Comparison of ENCODE assay signal across 7 mouse cellular contexts in genomic region chr9:57158506-57158905, GRCm38 (mm10). TPM values are rescaled to one million over a fixed set of nuclear protein-coding genes. Genes with fewer than 3 reads are reported as not detected.
DNase-seq lines count a peak whose midpoint lies in the region; ATAC-seq and TF ChIP-seq lines count a peak whose summit lies in the region.

No protein-coding gene starts in this region.

- peaks cover 9% of the 10 kb centered on the region; the same call in 1 of the 2 replicates for H3K4me1 ChIP-seq in lung, postnatal 0 days (ENCODE audit: insufficient read depth, low read depth, low read length)
- H3K4me1 ChIP-seq in forebrain, embryonic 12.5 days, result peaks cover 22% of the 10 kb centered on the region
- peaks cover 17% of the 10 kb centered on the region for H3K4me1 ChIP-seq in limb, embryonic 13.5 days
- peaks cover 7% of the 10 kb centered on the region for H3K4me1 ChIP-seq in stomach, embryonic 15.5 days

- peak overlapping the region; percentile 62 for H3K4me3 ChIP-seq in lung, postnatal 0 days (ENCODE audit: low read depth, low read length)
- H3K4me3 ChIP-seq in forebrain, embryonic 12.5 days (replicated peaks), result peak overlapping the region; percentile 82
- peak overlapping the region; percentile 82 for H3K4me3 ChIP-seq in limb, embryonic 13.5 days
- peak overlapping the region; percentile 63 for H3K4me3 ChIP-seq in stomach, embryonic 15.5 days (replicated peaks)

- H3K9ac ChIP-seq in lung, postnatal 0 days (replicated peaks; ENCODE audit: low read depth), result no peak overlapping the region; the same call in 1 of the 2 replicates
- peak overlapping the region; percentile 76; the same call in 1 of the 2 replicates for H3K9ac ChIP-seq in forebrain, embryonic 12.5 days
- peak overlapping the region; percentile 76 for H3K9ac ChIP-seq in limb, embryonic 13.5 days
- no peak overlapping the region for H3K9ac ChIP-seq in stomach, embryonic 15.5 days

- no peaks in the 10 kb centered on the region for H3K9me3 ChIP-seq in lung, postnatal 0 days (ENCODE audit: low read length)
- no peaks in the 10 kb centered on the region for H3K9me3 ChIP-seq in forebrain, embryonic 12.5 days
- H3K9me3 ChIP-seq in limb, embryonic 13.5 days, result no peaks in the 10 kb centered on the region
- no peaks in the 10 kb centered on the region for H3K9me3 ChIP-seq in stomach, embryonic 15.5 days

- no peak; the same call in 1 of the 2 replicates for TF ChIP-seq EP300 in lung, postnatal 0 days (IDR thresholded peaks at IDR 0.05)

- H3K27ac ChIP-seq in lung, postnatal 0 days (ENCODE audit: low read length), result no peak overlapping the region
- peak overlapping the region; percentile 42; the same call in 1 of the 2 replicates for H3K27ac ChIP-seq in forebrain, embryonic 12.5 days
- no peak overlapping the region for H3K27ac ChIP-seq in limb, embryonic 13.5 days
- H3K27ac ChIP-seq in stomach, embryonic 15.5 days, result no peak overlapping the region

- 39% methylated on average over 11 of the region's 11 CpGs for WGBS in lung, postnatal 0 days
- 36% methylated on average over 11 of the region's 11 CpGs for WGBS in forebrain, embryonic 12.5 days
- WGBS in limb, embryonic 13.5 days, result 36% methylated on average over 11 of the region's 11 CpGs
- 36% methylated on average over 11 of the region's 11 CpGs for WGBS in stomach, embryonic 15.5 days

- no peak for DNase-seq in lung, postnatal 0 days (ENCODE audit: low spot score)
- no peak for DNase-seq in lung, postnatal 36 days
- DNase-seq in gastrocnemius, postnatal 4 days (ENCODE audit: low spot score in 2 of 2), result no peak

- no peak for TF ChIP-seq CTCF in lung, postnatal 0 days (IDR thresholded peaks at IDR 0.05)

- no peaks in the 10 kb centered on the region for H3K36me3 ChIP-seq in lung, postnatal 0 days (ENCODE audit: insufficient read depth, low read length)
- peaks cover 10% of the 10 kb centered on the region for H3K36me3 ChIP-seq in forebrain, embryonic 12.5 days (replicated peaks)
- H3K36me3 ChIP-seq in limb, embryonic 13.5 days, result peaks cover 16% of the 10 kb centered on the region
- peaks cover 6% of the 10 kb centered on the region; the same call in 1 of the 2 replicates for H3K36me3 ChIP-seq in stomach, embryonic 15.5 days

- peak overlapping the region; percentile 98 for H3K4me2 ChIP-seq in lung, postnatal 0 days (replicated peaks; ENCODE audit: low read depth, low read length)
- peak overlapping the region; percentile 97 for H3K4me2 ChIP-seq in forebrain, embryonic 12.5 days
- peak overlapping the region; percentile 96 for H3K4me2 ChIP-seq in limb, embryonic 13.5 days (replicated peaks)
- H3K4me2 ChIP-seq in stomach, embryonic 15.5 days, result peak overlapping the region; percentile 82

- H3K27me3 ChIP-seq in lung, postnatal 0 days (replicated peaks; ENCODE audit: insufficient read depth, low read length), result no peaks in the 10 kb centered on the region
- peaks cover 6% of the 10 kb centered on the region for H3K27me3 ChIP-seq in forebrain, embryonic 12.5 days
- no peaks in the 10 kb centered on the region for H3K27me3 ChIP-seq in limb, embryonic 13.5 days
- H3K27me3 ChIP-seq in stomach, embryonic 15.5 days (replicated peaks), result no peaks in the 10 kb centered on the region

- ATAC-seq in lung, postnatal 0 days, result peak; percentile 19
- peak; percentile 37 for ATAC-seq in forebrain, embryonic 12.5 days (ENCODE audit: low FRiP score)
- ATAC-seq in limb, embryonic 13.5 days (ENCODE audit: low FRiP score, low read depth), result no peak
- no peak for ATAC-seq in stomach, embryonic 15.5 days (ENCODE audit: insufficient read depth, low FRiP score, low read depth)
- ATAC-seq in granulocyte monocyte progenitor cell, adult 5-6 weeks (replicated peaks; ENCODE audit: poor library complexity, severe bottlenecking), result no peak

RNA-seq across cellular contexts. Expression of gene Commd4, which starts 0.4 kb away (rescaled TPM):
- 81.5 and 106 TPM in 2 replicates for polyA plus RNA-seq in lung, postnatal 0 days (2015; fragmentation: Nextera tagmentation; extraction: Ambion mirVana)
- 108 TPM in 2 replicates for polyA plus RNA-seq in forebrain, embryonic 12.5 days (2016; fragmentation: Nextera tagmentation; extraction: Ambion mirVana)
- 91.5 and 99.2 TPM in 2 replicates for polyA plus RNA-seq in limb, embryonic 13.5 days (2015; fragmentation: Nextera tagmentation; extraction: Ambion mirVana)
- 87.0 and 90.3 TPM in 2 replicates for polyA plus RNA-seq in stomach, embryonic 15.5 days (2015; fragmentation: Nextera tagmentation; extraction: Ambion mirVana)
- total RNA-seq in gastrocnemius, postnatal 4 days (2021), result 10 to 100 TPM; 38.8 to 40.9 TPM
- 82.2 and 104 TPM in 2 replicates for total RNA-seq in granulocyte monocyte progenitor cell, adult 5-6 weeks (2014; fragmentation: Nextera tagmentation)
- 62.4 and 73.0 TPM in 2 replicates for total RNA-seq in granulocyte monocyte progenitor cell, adult 5-6 weeks (2017)

RNA-seq across cellular contexts. Expression of gene Neil1, which starts 10.4 kb away (rescaled TPM):
- polyA plus RNA-seq in lung, postnatal 0 days (2015; fragmentation: Nextera tagmentation; extraction: Ambion mirVana), result 6.2 and 7.2 TPM in 2 replicates
- 6.1 TPM in 2 replicates for polyA plus RNA-seq in forebrain, embryonic 12.5 days (2016; fragmentation: Nextera tagmentation; extraction: Ambion mirVana)
- polyA plus RNA-seq in limb, embryonic 13.5 days (2015; fragmentation: Nextera tagmentation; extraction: Ambion mirVana), result 9.5 and 10.0 TPM in 2 replicates
- 7.3 and 7.9 TPM in 2 replicates for polyA plus RNA-seq in stomach, embryonic 15.5 days (2015; fragmentation: Nextera tagmentation; extraction: Ambion mirVana)
- total RNA-seq in gastrocnemius, postnatal 4 days (2021), result 1 to 10 TPM; 3.7 to 4.5 TPM
- total RNA-seq in granulocyte monocyte progenitor cell, adult 5-6 weeks (2014; fragmentation: Nextera tagmentation), result 2.6 and 10.2 TPM in 2 replicates
- total RNA-seq in granulocyte monocyte progenitor cell, adult 5-6 weeks (2017), result 0.88 and 1.9 TPM in 2 replicates

RNA-seq across cellular contexts. Expression of gene Man2c1, which starts 28.0 kb away (rescaled TPM):
- polyA plus RNA-seq in lung, postnatal 0 days (2015; fragmentation: Nextera tagmentation; extraction: Ambion mirVana), result 36.1 and 38.8 TPM in 2 replicates
- 50.8 and 52.1 TPM in 2 replicates for polyA plus RNA-seq in forebrain, embryonic 12.5 days (2016; fragmentation: Nextera tagmentation; extraction: Ambion mirVana)
- polyA plus RNA-seq in limb, embryonic 13.5 days (2015; fragmentation: Nextera tagmentation; extraction: Ambion mirVana), result 64.5 and 71.0 TPM in 2 replicates
- polyA plus RNA-seq in stomach, embryonic 15.5 days (2015; fragmentation: Nextera tagmentation; extraction: Ambion mirVana), result 63.1 and 71.1 TPM in 2 replicates
- 10 to 100 TPM; 67.1 to 81.6 TPM for total RNA-seq in gastrocnemius, postnatal 4 days (2021)
- total RNA-seq in granulocyte monocyte progenitor cell, adult 5-6 weeks (2014; fragmentation: Nextera tagmentation), result 74.7 and 103 TPM in 2 replicates
- 43.3 and 63.9 TPM in 2 replicates for total RNA-seq in granulocyte monocyte progenitor cell, adult 5-6 weeks (2017)

Comparison
In these comparisons a context has a peak if more than half of its experiments do, and no peak if none do; other contexts are left out.
1. ATAC-seq: peak in lung, postnatal 0 days (single experiment) and forebrain, embryonic 12.5 days (single experiment); none in limb, embryonic 13.5 days (single experiment), stomach, embryonic 15.5 days (single experiment) and granulocyte monocyte progenitor cell, adult 5-6 weeks (single experiment).
2. H3K9ac ChIP-seq: peak in forebrain, embryonic 12.5 days (single experiment) and limb, embryonic 13.5 days (single experiment); none in lung, postnatal 0 days (single experiment) and stomach, embryonic 15.5 days (single experiment).
3. Peak in every context shown above with its lines, with median percentiles within 50 percentile points of each other: H3K4me2 ChIP-seq and H3K4me3 ChIP-seq.